Mouse (Mus musculus) fibroblast of lung, adult 2 months (primary cell): ENCODE measurements around the gene Cyp1a2.
"Not testable (repeated sequence)": the region's sequence is repeated elsewhere in the genome, so short reads cannot be mapped to it uniquely, and the experiment has no call there.

ENCODE experiments used
- DNase-seq: peaks from one replicate; pipeline ENCODE4 v3.0.0-alpha.2; 2011; ENCODE audit warnings: low read depth

Cyp1a2 gene

DNA sequence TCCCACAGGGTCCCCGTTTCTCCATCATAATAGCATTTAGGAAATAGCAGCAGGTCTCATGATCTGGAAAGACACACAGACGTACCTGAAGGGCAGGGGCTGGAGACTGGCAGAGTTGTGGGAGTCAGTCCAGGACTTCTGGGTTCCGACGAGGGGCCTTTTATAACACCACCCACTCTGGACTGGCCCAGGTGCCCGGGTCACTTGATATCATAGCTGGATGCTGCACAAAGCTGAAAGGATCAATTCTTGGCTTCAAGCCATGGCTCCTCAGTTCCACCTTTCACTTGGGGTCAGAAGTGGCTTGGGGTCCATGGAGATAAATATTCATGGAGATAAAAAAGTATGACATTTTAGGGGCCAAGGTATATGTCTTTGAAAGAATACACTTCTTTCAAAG lies at the start of gene Cyp1a2:
Gene Cyp1a2, minus strand, starts transcription at position 184 of the 400 bp plus-strand sequence.
- DNase-seq = no peak

- DNase-seq = no peak
These were observed 44.8 kb upstream of the Cyp1a2 start for GRCm38 (mm10) chr9:57728312-57728711.

DNA sequence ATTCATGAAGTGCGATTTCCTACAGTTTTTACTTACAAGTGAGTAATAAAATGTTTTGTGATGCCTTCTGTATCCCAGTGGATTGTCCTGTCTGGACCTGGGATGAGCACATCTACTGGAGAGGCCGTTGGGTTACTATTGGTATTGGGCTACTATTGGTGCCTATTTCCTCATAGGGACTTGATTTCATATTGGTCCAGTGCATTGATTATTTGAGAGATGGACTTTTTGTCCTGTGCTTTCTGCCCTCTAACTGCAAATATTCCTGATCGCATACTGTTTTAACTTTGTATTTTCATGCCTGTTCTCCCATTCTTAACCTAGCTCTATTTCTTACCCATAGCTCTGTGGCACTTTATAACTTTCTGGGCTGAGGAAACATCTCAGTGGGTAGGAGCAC lies 41.2 kb upstream of the Cyp1a2 start:
- no peak for DNase-seq

- no peak for DNase-seq
These were observed 40.3 kb upstream of the Cyp1a2 start for GRCm38 (mm10) chr9:57723796-57724195.

DNA sequence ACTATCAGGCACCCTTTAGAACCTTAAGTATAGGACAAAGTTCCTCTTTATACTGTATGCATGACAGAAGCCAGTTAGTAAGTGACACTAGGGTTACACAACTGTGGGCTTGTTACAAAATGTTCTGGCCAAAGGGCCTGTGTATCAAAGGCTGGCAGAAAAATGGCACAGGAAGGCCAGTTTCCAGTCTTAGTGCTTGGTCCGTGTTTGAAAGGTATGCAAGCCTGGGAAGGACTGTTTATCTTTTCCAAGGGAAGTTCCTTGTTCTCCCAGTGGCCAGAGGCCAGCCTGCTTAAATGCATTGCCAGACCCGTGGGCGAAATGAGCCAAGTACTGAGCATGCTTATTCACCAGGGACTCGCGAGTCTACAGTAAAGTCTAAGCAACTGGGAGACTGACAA lies 39.8 kb upstream of the Cyp1a2 start:
- peak; percentile 84 for DNase-seq

DNA sequence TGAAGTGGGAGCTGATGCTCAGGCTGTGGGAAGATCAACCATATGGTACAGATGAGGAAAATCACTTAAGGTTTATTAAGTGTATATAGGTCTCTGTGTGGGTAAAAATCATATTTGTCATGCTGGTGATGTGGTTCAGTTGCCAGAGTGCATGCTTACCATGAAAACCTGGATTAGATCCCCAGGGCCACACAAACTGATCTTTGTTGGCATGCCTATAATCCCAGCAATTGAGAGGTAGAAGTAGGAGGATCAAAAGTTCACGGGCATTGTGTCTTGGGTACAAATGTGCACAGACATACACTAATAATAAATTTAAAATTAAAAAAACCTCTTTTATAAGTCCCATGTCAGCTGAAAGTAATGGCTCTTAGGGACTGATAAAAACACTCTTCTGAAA lies 38.9 kb upstream of the Cyp1a2 start:
- DNase-seq = no peak

DNA sequence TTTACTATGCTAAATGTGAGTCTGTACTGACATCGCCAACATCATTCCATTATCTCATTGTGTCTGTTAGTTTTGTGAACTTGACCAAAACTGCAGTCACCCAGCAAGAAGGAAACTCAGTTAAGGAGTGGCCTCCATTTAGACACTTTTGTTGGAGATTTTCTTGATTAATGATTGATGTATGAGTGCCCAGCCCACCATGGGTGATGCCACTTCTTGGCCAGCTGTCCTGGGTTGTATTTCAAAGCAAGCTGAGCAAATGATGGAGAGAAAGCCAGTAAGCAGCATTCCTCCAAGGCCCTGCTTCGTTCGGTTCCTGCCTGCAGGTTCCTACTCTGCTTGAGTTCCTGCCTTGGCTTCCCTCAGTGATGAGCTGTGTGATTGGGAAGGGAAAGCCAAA lies 37.2 kb upstream of the Cyp1a2 start:
- no peak for DNase-seq

DNA sequence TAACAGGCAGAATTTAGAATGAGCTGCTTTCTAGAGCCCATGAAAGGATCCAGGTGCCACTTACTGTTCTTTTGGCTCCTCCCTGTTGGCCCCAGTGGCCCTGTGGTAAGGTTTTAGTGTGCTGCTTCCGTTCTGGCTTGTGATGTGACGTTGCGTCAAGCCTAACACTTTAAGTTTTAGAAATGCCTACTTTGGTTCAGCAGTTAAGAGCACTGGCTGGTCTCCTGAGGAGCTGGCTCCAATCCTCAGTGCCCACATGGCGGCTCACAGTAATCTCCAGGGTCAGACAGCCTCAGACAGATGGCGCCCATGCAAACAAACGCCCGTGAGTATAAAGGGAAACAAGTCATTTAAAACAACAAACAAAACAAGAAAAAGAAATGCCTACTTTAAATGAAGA lies 34.9 kb upstream of the Cyp1a2 start:
- no peak for DNase-seq

GRCm38 (mm10) chr9:57712194-57712593 lies 28.7 kb upstream of the Cyp1a2 start:
- no peak for DNase-seq

- DNase-seq = not testable (repeated sequence)
These were observed 26.7 kb upstream of the Cyp1a2 start for GRCm38 (mm10) chr9:57710214-57710613.

DNA sequence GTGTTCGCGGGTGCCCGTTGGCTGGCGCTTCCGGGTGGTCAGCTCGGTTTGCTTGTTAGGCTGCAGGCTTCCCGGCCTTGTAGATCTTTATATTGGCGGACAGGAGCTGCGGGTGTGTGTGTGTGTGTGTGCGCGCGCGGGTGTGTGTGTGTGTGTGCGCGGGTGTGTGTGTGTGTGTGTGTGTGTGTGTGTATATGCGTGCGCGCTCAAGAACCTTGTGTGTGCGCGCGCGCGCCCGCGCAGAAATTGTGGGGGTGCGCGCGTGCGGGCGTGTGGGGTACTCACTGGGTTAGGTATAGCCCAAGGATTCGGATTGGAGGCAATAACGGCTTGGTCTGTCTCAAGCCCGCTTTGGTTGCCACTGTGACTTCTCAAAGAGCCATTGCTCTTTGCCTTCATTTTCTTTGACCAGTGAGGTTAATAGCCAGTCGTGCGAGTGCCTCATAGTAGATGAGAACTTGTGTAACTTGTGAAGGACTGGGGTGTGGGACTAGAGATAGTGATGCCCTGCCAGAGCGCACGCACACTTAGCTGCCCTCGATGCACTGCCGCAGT lies 25.3 kb upstream of the Cyp1a2 start:
- no peak for DNase-seq

DNA sequence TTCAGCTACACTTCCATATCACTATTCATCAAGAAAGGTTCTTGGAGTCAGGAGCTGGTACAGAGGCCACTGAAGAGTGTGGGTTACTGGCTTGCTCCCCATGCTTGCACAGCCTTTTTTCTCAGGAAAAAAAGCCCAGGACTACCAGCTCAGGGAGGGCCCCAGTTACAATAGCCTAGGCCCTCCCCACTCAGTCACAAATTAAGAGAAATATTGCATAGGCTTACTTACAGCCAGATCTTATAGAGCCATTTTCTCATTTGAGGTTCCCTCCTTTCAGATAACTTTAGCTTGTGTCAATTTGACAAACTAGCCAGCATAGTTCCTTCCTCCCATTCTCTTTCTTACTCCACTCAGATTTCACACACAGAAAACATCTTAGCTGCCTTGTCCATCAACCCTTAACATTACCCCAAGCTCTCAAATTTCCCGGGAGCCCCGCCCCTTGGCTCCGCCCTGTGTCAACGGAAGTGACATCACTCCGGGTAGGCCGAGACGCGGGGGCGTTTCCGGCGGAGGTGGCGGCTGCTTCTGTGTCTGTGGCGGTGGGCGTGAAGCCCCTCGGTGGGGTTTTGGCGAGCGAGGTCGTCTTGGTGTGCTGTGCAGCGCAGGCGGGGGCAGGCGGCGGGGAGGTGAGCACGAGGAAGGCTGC lies 24.7 kb upstream of the Cyp1a2 start, which contains the start of gene Edc3:
Gene Edc3, plus strand, starts transcription at position 473 of the 652 bp plus-strand sequence.
- peak; percentile 59 for DNase-seq

GRCm38 (mm10) chr9:57706496-57706895 lies 23.0 kb upstream of the Cyp1a2 start:
- no peak for DNase-seq

DNA sequence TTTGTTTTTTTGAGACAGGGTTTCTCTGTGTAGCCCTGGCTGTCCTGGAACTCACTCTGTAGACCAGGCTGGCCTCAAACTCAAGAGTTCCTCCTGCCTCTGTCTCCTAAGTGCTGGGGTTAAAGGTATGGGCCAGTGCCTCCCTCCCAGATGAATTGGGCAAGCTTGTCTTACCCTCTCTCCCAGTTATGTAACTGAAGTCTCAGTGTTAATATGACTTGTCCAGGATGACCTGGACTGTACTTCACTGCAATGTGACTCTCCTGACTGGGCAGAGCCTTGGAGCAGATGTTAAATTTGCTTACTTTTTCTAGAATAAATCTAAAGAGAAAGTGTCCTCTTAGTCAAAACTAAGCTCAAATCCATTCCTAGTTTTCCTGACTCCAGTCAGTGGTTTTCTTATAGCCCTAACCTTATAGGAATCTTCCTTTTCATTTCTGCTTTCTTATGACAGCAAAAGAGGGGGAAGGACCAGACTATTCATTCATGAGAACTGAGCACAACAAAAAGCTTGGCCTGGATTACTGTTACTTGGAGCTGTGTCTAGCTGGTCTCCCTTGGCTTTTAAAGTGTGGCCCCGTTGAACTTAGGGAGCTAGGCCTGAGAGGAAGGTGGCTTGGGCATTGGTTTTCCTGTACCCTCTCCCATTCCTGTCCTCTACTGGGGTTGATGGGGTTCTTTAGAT lies 15.1 kb upstream of the Cyp1a2 start:
- DNase-seq = no peak

GRCm38 (mm10) chr9:57697380-57697779 lies 13.9 kb upstream of the Cyp1a2 start:
- DNase-seq = no peak

- no peak for DNase-seq
These were observed 13.1 kb upstream of the Cyp1a2 start for GRCm38 (mm10) chr9:57696380-57697285.

GRCm38 (mm10) chr9:57694108-57694507 lies 10.6 kb upstream of the Cyp1a2 start:
- DNase-seq = no peak

- no peak for DNase-seq
These were observed 5.1 kb upstream of the Cyp1a2 start for GRCm38 (mm10) chr9:57688606-57689005.

DNA sequence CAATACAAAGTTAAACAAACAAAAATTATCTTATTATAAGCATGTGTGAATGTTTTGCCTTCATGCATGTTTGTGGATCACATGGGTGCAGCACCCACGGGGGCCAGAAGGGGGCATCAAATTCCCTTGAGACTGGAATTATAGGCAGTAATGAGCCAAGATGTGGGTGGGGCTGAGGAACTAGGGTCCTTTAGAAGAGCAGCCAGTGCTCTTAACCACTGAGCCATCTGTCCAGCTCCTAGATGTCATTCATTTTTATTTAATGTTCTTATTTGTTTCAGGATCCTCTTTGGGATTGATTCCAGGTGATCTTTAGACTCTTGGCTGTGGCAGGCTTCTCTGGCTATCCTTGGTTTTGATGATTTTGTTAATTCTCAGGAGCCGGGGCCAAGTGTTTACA lies 4.7 kb upstream of the Cyp1a2 start:
- no peak for DNase-seq

DNA sequence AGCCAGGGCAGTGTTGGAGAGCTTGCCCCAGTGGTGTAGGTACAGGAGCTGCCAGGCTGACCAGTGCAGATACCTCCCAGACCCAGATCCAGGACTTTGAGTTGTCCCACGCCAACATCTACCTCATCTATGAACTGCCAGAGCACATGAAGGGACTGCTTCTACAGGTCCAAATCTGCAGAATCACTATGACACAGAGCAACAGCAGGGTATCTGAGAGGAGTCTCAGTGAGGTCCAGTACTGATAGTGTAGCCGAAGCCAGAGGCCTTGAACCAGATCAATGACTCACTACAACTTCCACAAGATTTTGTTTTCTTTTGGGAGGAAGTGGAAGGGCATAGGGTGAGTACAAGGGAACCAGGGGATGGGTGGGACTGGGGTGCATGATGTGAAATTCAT lies 4.2 kb upstream of the Cyp1a2 start, which contains the start of gene Cyp1a1:
Gene Cyp1a1, plus strand, starts transcription at position 178 of the 400 bp plus-strand sequence.
- DNase-seq = no peak

- no peak for DNase-seq
These were observed 2.5 kb upstream of the Cyp1a2 start for GRCm38 (mm10) chr9:57686011-57686410.

- no peak for DNase-seq
These were observed 2.1 kb downstream of the Cyp1a2 start for GRCm38 (mm10) chr9:57681411-57681810.
